Mouse (Mus musculus): Measurements from ENCODE around the gene Tenm2.

Gene Tenm2

GRCm38 (mm10) chr11:36926705-36927406 is 308.9 kb downstream of the Tenm2 start:
- POLR2A ChIA-PET: no interaction called here

GRCm38 (mm10) chr11:36919301-36919700 is 316.5 kb downstream of the Tenm2 start:
- CTCF ChIA-PET: no interaction called here
- POLR2A ChIA-PET: interaction anchor here in 1 of 4 experiments (0.7 kb wide), 1 partner anchor 715 kb away, joined by 4 read pairs; no protein-coding TSS in a partner anchor

More at GRCm38 (mm10) chr11:36926705-36927406, 308.9 kb downstream of the Tenm2 start:
- CTCF ChIA-PET: no interaction called here

- ChIA-PET CTCF (no interaction called here), POLR2A (no interaction called here)
These were observed 324.4 kb downstream of the Tenm2 start for GRCm38 (mm10) chr11:36911406-36911805.

- ChIA-PET POLR2A (no interaction called here), CTCF (no interaction called here)
These were observed 326.7 kb downstream of the Tenm2 start for GRCm38 (mm10) chr11:36909036-36909435.

- POLR2A ChIA-PET: no interaction called here
- CTCF ChIA-PET: no interaction called here
These were observed 333.5 kb downstream of the Tenm2 start for GRCm38 (mm10) chr11:36902302-36902701.

- ChIA-PET POLR2A (interaction anchor here in 2 of 4 experiments (0.6 to 0.7 kb wide), 2 partner anchors 17 to 26 kb away, joined by 4 to 6 read pairs; no protein-coding TSS in a partner anchor), CTCF (no interaction called here)
These were observed 342.7 kb downstream of the Tenm2 start for GRCm38 (mm10) chr11:36893061-36893460.

- ChIA-PET CTCF (no interaction called here), POLR2A (no interaction called here)
These were observed 344.7 kb downstream of the Tenm2 start for GRCm38 (mm10) chr11:36891106-36891505.

GRCm38 (mm10) chr11:36887490-36887889 is 348.3 kb downstream of the Tenm2 start:
- ChIA-PET POLR2A (no interaction called here), CTCF (no interaction called here)

GRCm38 (mm10) chr11:36886147-36886546 is 349.6 kb downstream of the Tenm2 start:
- CTCF ChIA-PET: no interaction called here
- POLR2A ChIA-PET: no interaction called here

GRCm38 (mm10) chr11:36872961-36873360 is 362.8 kb downstream of the Tenm2 start:
- POLR2A ChIA-PET: no interaction called here
- CTCF ChIA-PET: no interaction called here

- CTCF ChIA-PET: no interaction called here
- POLR2A ChIA-PET: no interaction called here
These were observed 365.2 kb downstream of the Tenm2 start for GRCm38 (mm10) chr11:36870548-36870947.

- ChIA-PET POLR2A (no interaction called here), CTCF (no interaction called here)
These were observed 384.1 kb downstream of the Tenm2 start for GRCm38 (mm10) chr11:36851690-36852089.

GRCm38 (mm10) chr11:36847451-36847850 is 388.3 kb downstream of the Tenm2 start:
- CTCF ChIA-PET: no interaction called here
- POLR2A ChIA-PET: no interaction called here

- POLR2A ChIA-PET: no interaction called here
- CTCF ChIA-PET: no interaction called here
These were observed 402.9 kb downstream of the Tenm2 start for GRCm38 (mm10) chr11:36832855-36833254.

GRCm38 (mm10) chr11:36831511-36831910 is 404.3 kb downstream of the Tenm2 start:
- POLR2A ChIA-PET: no interaction called here
- CTCF ChIA-PET: no interaction called here

GRCm38 (mm10) chr11:36824666-36825065 is 411.1 kb downstream of the Tenm2 start:
- CTCF ChIA-PET: no interaction called here
- POLR2A ChIA-PET: no interaction called here

GRCm38 (mm10) chr11:36804615-36805014 is 431.1 kb downstream of the Tenm2 start:
- ChIA-PET CTCF (no interaction called here), POLR2A (no interaction called here)

- POLR2A ChIA-PET: no interaction called here
- CTCF ChIA-PET: no interaction called here
These were observed 433.5 kb downstream of the Tenm2 start for GRCm38 (mm10) chr11:36802208-36802631.

- POLR2A ChIA-PET: no interaction called here
- CTCF ChIA-PET: no interaction called here
These were observed 434.1 kb downstream of the Tenm2 start for GRCm38 (mm10) chr11:36801683-36802082.

- POLR2A ChIA-PET: no interaction called here
- CTCF ChIA-PET: no interaction called here
These were observed 436.4 kb downstream of the Tenm2 start for GRCm38 (mm10) chr11:36799409-36799808.

GRCm38 (mm10) chr11:36758009-36758408 is 477.8 kb downstream of the Tenm2 start:
- ChIA-PET CTCF (no interaction called here), POLR2A (no interaction called here)

GRCm38 (mm10) chr11:36746286-36746685 is 489.5 kb downstream of the Tenm2 start:
- ChIA-PET POLR2A (no interaction called here), CTCF (no interaction called here)

All from embryonic stem cell, embryonic (primary cell).